Mouse (Mus musculus) spleen, adult 2 months (tissue): Measurements from ENCODE around the gene Mrps15. TPM values are rescaled to one million over a fixed set of nuclear protein-coding genes. Genes with fewer than 3 reads are reported as not detected.

Experiments used
- DNase-seq, 2 experiments: peaks; one replicate each; pipeline versions ENCODE4 v3.0.0 to v3.0.0-alpha.2; 2012 to 2021; ENCODE audit warnings: low spot score in 2 of 2, low read depth in 1 of 2
- H3K27ac ChIP-seq: fragments of 200-500 bp; 2 replicates; pipeline ENCODE4 v1.5.1; 2012; ENCODE audit warnings: low read length, inconsistent platforms; ENCODE audit not compliant: insufficient read depth
- H3K27me3 ChIP-seq: fragments of 200-500 bp; 2 replicates; pipeline ENCODE4 v1.6.1; 2012; ENCODE audit warnings: mild to moderate bottlenecking, moderate library complexity, low read length, inconsistent platforms; ENCODE audit not compliant: control insufficient read depth, insufficient read depth
- H3K36me3 ChIP-seq: fragments of 200-500 bp; 2 replicates; pipeline ENCODE4 v1.6.1; 2012; ENCODE audit warnings: mild to moderate bottlenecking, low read length, inconsistent platforms; ENCODE audit not compliant: control insufficient read depth, insufficient read depth
- H3K4me1 ChIP-seq: fragments of 200-500 bp; 2 replicates; pipeline ENCODE4 v1.6.1; 2011; ENCODE audit warnings: inconsistent platforms; ENCODE audit not compliant: control insufficient read depth, insufficient read depth, insufficient read length
- H3K4me3 ChIP-seq: fragments of 200-500 bp; 2 replicates; pipeline ENCODE4 v1.5.1; 2011; ENCODE audit warnings: mild to moderate bottlenecking, inconsistent platforms; ENCODE audit not compliant: insufficient read depth, insufficient read length; ENCODE audit errors: extremely low read depth
- CTCF ChIP-seq: fragments of 200-500 bp; IDR thresholded peaks from 2 replicates; pipeline ENCODE4 v1.5.1; 2011; ENCODE audit warnings: mild to moderate bottlenecking, inconsistent platforms; ENCODE audit not compliant: insufficient read depth, insufficient read length, insufficient replicate concordance; ENCODE audit errors: extremely low read depth
- POLR2A ChIP-seq: fragments of 200-500 bp; IDR thresholded peaks from 2 replicates; pipeline ENCODE4 v1.6.1; 2011; ENCODE audit warnings: low read depth, low read length, inconsistent platforms
- WGBS: fragments of 180-500 bp; shearing (Covaris S2); methylation state at CpG from one replicate; pipeline ENCODE4 v1.1.7; 2018; 5-methylcytosine and 5-hydroxymethylcytosine counted together
- polyA plus RNA-seq: library from polyadenylated mRNA; depleted of rRNA; stranded (reverse); fragments of >200 nt; gene quantifications from 2 replicates; pipeline ENCODE4 v1.2.3, GENCODE M21; 2012

The Mrps15 gene
- polyA plus RNA-seq, 1 experiment = 33.6 TPM

- H3K4me1 ChIP-seq = peaks cover 11% of the 10 kb centered on the region; the same call in 1 of the 2 replicates
- no peak for TF ChIP-seq POLR2A
- TF ChIP-seq CTCF = no peak
- H3K36me3 ChIP-seq = peaks cover 9% of the 10 kb centered on the region
- peak within 1 kb of the TSS; percentile 92 for H3K4me3 ChIP-seq
- H3K27ac ChIP-seq = no peak within 1 kb of the TSS
- peak; percentile 80 to 86 for DNase-seq
- H3K27me3 ChIP-seq = no peaks in the 10 kb centered on the region
- WGBS = 1% methylated on average over 57 of the region's 57 CpGs
Measured at GRCm38 (mm10) chr4:126058134-126058996, 11.6 kb downstream of the Mrps15 start, which contains the start of gene Oscp1. Gene Oscp1 (plus strand): TSS chr4:126058565.

- WGBS = 56% methylated on average over 9 of the region's 9 CpGs
- Histone ChIP-seq H3K4me1 (peaks cover 11% of the 10 kb centered on the region; the same call in 1 of the 2 replicates), H3K27ac (no peak overlapping the region), H3K36me3 (peaks cover 4% of the 10 kb centered on the region; the same call in 1 of the 2 replicates), H3K27me3 (no peaks in the 10 kb centered on the region), H3K4me3 (peak overlapping the region; percentile 92; the same call in 1 of the 2 replicates)
- DNase-seq = no peak
- TF ChIP-seq CTCF = no peak
- no peak for TF ChIP-seq POLR2A
Measured at GRCm38 (mm10) chr4:126058997-126059362, 12.3 kb downstream of the Mrps15 start.

GRCm38 (mm10) chr4:126062856-126063255 is 16.1 kb downstream of the Mrps15 start:
- peaks cover 5% of the 10 kb centered on the region; the same call in 1 of the 2 replicates for H3K4me1 ChIP-seq
- no peaks in the 10 kb centered on the region for H3K36me3 ChIP-seq
- 63% methylated on average over 1 of the region's 1 CpGs for WGBS
- no peak overlapping the region for H3K4me3 ChIP-seq
- no peak overlapping the region for H3K27ac ChIP-seq
- DNase-seq = no peak
- H3K27me3 ChIP-seq = no peaks in the 10 kb centered on the region
- TF ChIP-seq POLR2A = no peak
- TF ChIP-seq CTCF = no peak

- Histone ChIP-seq H3K36me3 (no peaks in the 10 kb centered on the region), H3K4me1 (no peaks in the 10 kb centered on the region), H3K27ac (no peak overlapping the region), H3K4me3 (no peak overlapping the region), H3K27me3 (no peaks in the 10 kb centered on the region)
- 91% methylated on average over 7 of the region's 7 CpGs for WGBS
- no peak for TF ChIP-seq POLR2A
- TF ChIP-seq CTCF = no peak
- no peak for DNase-seq
Measured at GRCm38 (mm10) chr4:126065241-126065640, 18.5 kb downstream of the Mrps15 start.

- Histone ChIP-seq H3K4me1 (no peaks in the 10 kb centered on the region), H3K27ac (no peak overlapping the region), H3K36me3 (no peaks in the 10 kb centered on the region), H3K27me3 (no peaks in the 10 kb centered on the region), H3K4me3 (no peak overlapping the region)
- WGBS = 77% methylated on average over 15 of the region's 15 CpGs
- no peak for DNase-seq
- no peak for TF ChIP-seq POLR2A
- TF ChIP-seq CTCF = no peak
Measured at GRCm38 (mm10) chr4:126067401-126068077, 20.8 kb downstream of the Mrps15 start.

- Histone ChIP-seq H3K4me3 (no peak overlapping the region), H3K27ac (no peak overlapping the region), H3K27me3 (no peaks in the 10 kb centered on the region), H3K4me1 (no peaks in the 10 kb centered on the region), H3K36me3 (no peaks in the 10 kb centered on the region)
- no peak for TF ChIP-seq CTCF
- no peak for TF ChIP-seq POLR2A
- WGBS = 78% methylated on average over 6 of the region's 6 CpGs
- DNase-seq = no peak
Measured at GRCm38 (mm10) chr4:126068842-126069241, 22.1 kb downstream of the Mrps15 start.
